Mouse (Mus musculus): ENCODE results near the gene Ddx11. TPM values are rescaled to one million over a fixed set of nuclear protein-coding genes. Genes with fewer than 3 reads are reported as not detected.

The Ddx11 gene
- polyA plus RNA-seq, 1 experiment from 2014 or later, result 1.7 TPM

DNA sequence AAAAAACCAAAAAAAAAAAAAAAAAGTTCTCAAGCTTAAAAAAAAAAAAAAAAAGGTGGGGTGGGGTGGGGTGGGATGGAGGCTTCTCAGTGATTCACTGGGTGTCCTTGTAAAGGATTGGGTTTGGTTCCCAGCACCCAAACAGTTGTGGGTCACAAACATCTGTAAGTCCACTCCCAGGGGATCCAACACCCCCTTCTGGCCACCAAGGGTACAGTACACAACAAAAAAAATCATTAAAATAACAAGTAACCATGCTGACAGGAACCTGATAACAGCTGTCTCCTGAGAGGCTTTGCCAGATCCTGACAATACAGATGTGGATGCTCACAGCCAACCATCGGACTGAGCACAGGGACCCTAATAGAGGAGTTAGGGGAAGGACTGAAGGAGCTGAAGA lies 38.8 kb upstream of the Ddx11 start:
- no peaks in the 10 kb centered on the region for H3K27me3 ChIP-seq (replicated peaks; ENCODE audit: control insufficient read depth, insufficient read depth, low read length)
- no peak overlapping the region for H3K4me2 ChIP-seq (replicated peaks; ENCODE audit: low read depth)
- H3K9me3 ChIP-seq (ENCODE audit: control insufficient read depth), result no peaks in the 10 kb centered on the region
- H3K4me3 ChIP-seq (ENCODE audit: low read depth, low read length), result no peak overlapping the region
- no peak overlapping the region for H3K27ac ChIP-seq (ENCODE audit: low read depth, low read length)
- WGBS, result 81% methylated on average over 1 of the region's 1 CpGs
- H3K9ac ChIP-seq (ENCODE audit: low read depth, low read length), result no peak overlapping the region
- H3K4me1 ChIP-seq (replicated peaks; ENCODE audit: control insufficient read depth, insufficient read depth, low read length), result no peaks in the 10 kb centered on the region
- no peak for TF ChIP-seq CTCF (IDR thresholded peaks at IDR 0.05; ENCODE audit: low read depth)
- peaks cover 39% of the 10 kb centered on the region for H3K36me3 ChIP-seq (ENCODE audit: control insufficient read depth, insufficient read depth)
- no peak for ATAC-seq

DNA sequence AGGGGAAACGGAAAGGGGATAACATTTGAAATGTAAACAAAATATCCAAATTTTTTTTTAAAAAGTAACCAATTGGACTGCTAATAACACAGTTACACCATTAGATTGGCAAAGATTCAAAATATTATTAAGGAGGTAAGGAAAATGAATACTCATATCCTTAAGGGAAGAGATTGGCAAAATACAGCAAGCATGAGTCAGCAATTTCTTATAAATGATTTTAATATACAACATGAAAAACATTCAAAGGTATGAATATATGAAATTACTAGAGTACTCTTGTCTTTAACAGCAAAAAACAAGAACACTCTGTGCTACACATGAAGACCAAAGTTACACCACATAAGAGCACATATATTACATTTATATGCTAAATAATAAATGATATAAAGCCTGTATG lies 38.3 kb upstream of the Ddx11 start:
- Histone ChIP-seq H3K27ac (ENCODE audit: low read depth, low read length) (no peak overlapping the region), H3K4me2 (replicated peaks; ENCODE audit: low read depth) (no peak overlapping the region), H3K4me1 (replicated peaks; ENCODE audit: control insufficient read depth, insufficient read depth, low read length) (no peaks in the 10 kb centered on the region), H3K9ac (ENCODE audit: low read depth, low read length) (no peak overlapping the region), H3K27me3 (replicated peaks; ENCODE audit: control insufficient read depth, insufficient read depth, low read length) (no peaks in the 10 kb centered on the region), H3K4me3 (ENCODE audit: low read depth, low read length) (no peak overlapping the region), H3K36me3 (ENCODE audit: control insufficient read depth, insufficient read depth) (peaks cover 35% of the 10 kb centered on the region), H3K9me3 (ENCODE audit: control insufficient read depth) (no peaks in the 10 kb centered on the region)
- TF ChIP-seq CTCF (IDR thresholded peaks at IDR 0.05; ENCODE audit: low read depth), result no peak
- ATAC-seq, result no peak
- 85% methylated on average over 1 of the region's 1 CpGs for WGBS

DNA sequence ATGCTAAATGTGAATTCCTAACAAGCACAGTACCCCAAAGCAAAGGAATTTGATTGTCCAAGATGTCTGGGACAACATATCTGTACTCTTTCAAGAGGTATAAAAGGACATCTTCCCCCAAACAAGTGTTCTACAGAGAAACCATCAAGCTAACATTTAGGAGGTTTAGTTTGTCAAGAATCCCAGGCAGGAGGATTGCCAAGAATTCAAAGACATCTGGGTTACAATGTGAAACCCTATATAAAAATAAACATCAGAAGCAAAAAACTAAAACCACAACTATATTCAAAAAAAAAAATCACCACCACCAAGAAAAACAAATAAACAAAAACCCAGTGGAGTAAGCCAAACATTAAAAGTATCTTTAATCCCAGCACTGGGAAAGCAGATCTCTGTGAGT lies 33.1 kb upstream of the Ddx11 start:
- Histone ChIP-seq H3K4me2 (replicated peaks; ENCODE audit: low read depth) (no peak overlapping the region), H3K36me3 (ENCODE audit: control insufficient read depth, insufficient read depth) (peaks cover 39% of the 10 kb centered on the region), H3K4me3 (ENCODE audit: low read depth, low read length) (no peak overlapping the region), H3K27ac (ENCODE audit: low read depth, low read length) (no peak overlapping the region), H3K27me3 (replicated peaks; ENCODE audit: control insufficient read depth, insufficient read depth, low read length) (no peaks in the 10 kb centered on the region), H3K9ac (ENCODE audit: low read depth, low read length) (no peak overlapping the region), H3K4me1 (replicated peaks; ENCODE audit: control insufficient read depth, insufficient read depth, low read length) (no peaks in the 10 kb centered on the region), H3K9me3 (ENCODE audit: control insufficient read depth) (no peaks in the 10 kb centered on the region)
- no peak for ATAC-seq
- TF ChIP-seq CTCF (IDR thresholded peaks at IDR 0.05; ENCODE audit: low read depth), result no peak

DNA sequence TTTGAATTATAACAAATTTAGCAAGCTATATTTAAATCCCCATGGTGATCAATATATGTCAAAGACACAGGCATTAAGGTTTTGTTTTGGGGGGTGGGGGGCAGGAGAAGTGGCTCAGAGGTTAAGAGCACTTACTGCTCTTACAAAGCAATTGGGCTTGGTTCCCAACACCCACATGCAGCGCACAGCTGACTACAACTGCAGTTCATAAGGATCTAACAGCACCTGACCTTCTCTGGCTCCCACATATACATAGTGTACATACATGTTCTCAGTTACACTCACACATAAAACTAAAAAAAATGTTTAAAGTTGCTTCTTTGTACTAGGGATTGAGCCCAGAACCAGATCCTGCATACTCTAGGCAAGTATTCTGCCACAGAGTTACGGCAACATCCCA lies 31.9 kb upstream of the Ddx11 start:
- H3K36me3 ChIP-seq (ENCODE audit: control insufficient read depth, insufficient read depth), result peaks cover 30% of the 10 kb centered on the region
- H3K4me1 ChIP-seq (replicated peaks; ENCODE audit: control insufficient read depth, insufficient read depth, low read length), result no peaks in the 10 kb centered on the region
- H3K9ac ChIP-seq (ENCODE audit: low read depth, low read length), result no peak overlapping the region
- H3K27ac ChIP-seq (ENCODE audit: low read depth, low read length), result no peak overlapping the region
- H3K27me3 ChIP-seq (replicated peaks; ENCODE audit: control insufficient read depth, insufficient read depth, low read length), result no peaks in the 10 kb centered on the region
- no peak overlapping the region for H3K4me3 ChIP-seq (ENCODE audit: low read depth, low read length)
- H3K4me2 ChIP-seq (replicated peaks; ENCODE audit: low read depth), result no peak overlapping the region
- no peaks in the 10 kb centered on the region for H3K9me3 ChIP-seq (ENCODE audit: control insufficient read depth)
- TF ChIP-seq CTCF (IDR thresholded peaks at IDR 0.05; ENCODE audit: low read depth), result no peak
- 85% methylated on average over 2 of the region's 2 CpGs for WGBS
- ATAC-seq, result no peak

DNA sequence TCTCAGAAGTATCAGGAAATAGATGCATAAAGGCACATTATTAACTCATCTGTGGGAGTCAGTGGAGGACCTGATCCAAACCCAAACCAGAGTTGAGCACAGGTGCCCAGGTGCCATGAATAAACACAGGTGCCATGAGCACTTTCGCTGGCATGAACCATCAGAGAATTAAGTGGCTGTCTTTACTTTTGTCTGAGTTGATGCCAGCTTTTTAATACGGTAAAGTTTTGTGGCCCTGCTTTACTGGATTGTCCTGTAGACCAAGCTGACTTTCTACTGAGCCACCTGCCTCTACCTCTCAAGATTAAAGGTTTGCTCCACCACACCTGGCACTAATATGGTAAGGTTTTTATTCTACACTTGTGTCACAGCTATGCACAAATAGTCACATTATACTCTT lies 31.3 kb upstream of the Ddx11 start:
- H3K9me3 ChIP-seq (ENCODE audit: control insufficient read depth), result no peaks in the 10 kb centered on the region
- ATAC-seq, result no peak
- H3K4me1 ChIP-seq (replicated peaks; ENCODE audit: control insufficient read depth, insufficient read depth, low read length), result no peaks in the 10 kb centered on the region
- H3K4me2 ChIP-seq (replicated peaks; ENCODE audit: low read depth), result no peak overlapping the region
- H3K36me3 ChIP-seq (ENCODE audit: control insufficient read depth, insufficient read depth), result peaks cover 24% of the 10 kb centered on the region
- H3K4me3 ChIP-seq (ENCODE audit: low read depth, low read length), result no peak overlapping the region
- H3K9ac ChIP-seq (ENCODE audit: low read depth, low read length), result no peak overlapping the region
- no peak overlapping the region for H3K27ac ChIP-seq (ENCODE audit: low read depth, low read length)
- no peaks in the 10 kb centered on the region for H3K27me3 ChIP-seq (replicated peaks; ENCODE audit: control insufficient read depth, insufficient read depth, low read length)
- TF ChIP-seq CTCF (IDR thresholded peaks at IDR 0.05; ENCODE audit: low read depth), result no peak
- 94% methylated on average over 2 of the region's 2 CpGs for WGBS

DNA sequence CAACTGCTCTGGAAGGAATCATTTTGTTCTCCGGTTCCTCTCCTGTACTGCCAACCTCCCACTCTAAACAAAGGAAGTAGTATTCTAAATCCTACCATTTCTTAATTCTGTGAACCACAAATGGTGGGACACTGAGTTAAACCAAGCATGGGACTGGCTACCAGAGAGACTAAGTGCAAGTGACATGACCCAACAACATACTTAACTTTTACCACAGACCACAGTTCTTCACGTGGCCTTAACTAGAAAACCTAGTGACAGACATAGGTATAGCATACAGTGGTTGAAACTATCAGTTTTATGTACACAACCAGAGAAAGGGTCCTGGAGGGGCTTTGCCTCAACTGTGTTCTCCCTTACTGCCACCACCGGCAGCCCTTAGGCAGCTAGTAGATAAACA lies 30.7 kb upstream of the Ddx11 start:
- Histone ChIP-seq H3K4me3 (ENCODE audit: low read depth, low read length) (no peak overlapping the region), H3K27me3 (replicated peaks; ENCODE audit: control insufficient read depth, insufficient read depth, low read length) (no peaks in the 10 kb centered on the region), H3K36me3 (ENCODE audit: control insufficient read depth, insufficient read depth) (peaks cover 21% of the 10 kb centered on the region), H3K4me1 (replicated peaks; ENCODE audit: control insufficient read depth, insufficient read depth, low read length) (no peaks in the 10 kb centered on the region), H3K9ac (ENCODE audit: low read depth, low read length) (no peak overlapping the region), H3K4me2 (replicated peaks; ENCODE audit: low read depth) (no peak overlapping the region), H3K9me3 (ENCODE audit: control insufficient read depth) (no peaks in the 10 kb centered on the region), H3K27ac (ENCODE audit: low read depth, low read length) (no peak overlapping the region)
- no peak for TF ChIP-seq CTCF (IDR thresholded peaks at IDR 0.05; ENCODE audit: low read depth)
- ATAC-seq, result no peak
- 60% methylated on average over 3 of the region's 3 CpGs for WGBS

Measured in intestine, postnatal 0 days (tissue).